Mouse (Mus musculus): ENCODE measurements around the gene 9130019O22Rik.

Gene 9130019O22Rik

GRCm38 (mm10) chr7:127341356-127341755 is 45.6 kb downstream of the 9130019O22Rik start:
- DNase-seq (ENCODE audit: low spot score) = no peak

- DNase-seq (ENCODE audit: low spot score) = no peak
These were observed 49.3 kb downstream of the 9130019O22Rik start for GRCm38 (mm10) chr7:127337636-127338035.

GRCm38 (mm10) chr7:127335604-127336003 is 51.4 kb downstream of the 9130019O22Rik start:
- no peak for DNase-seq (ENCODE audit: low spot score)

- DNase-seq (ENCODE audit: low spot score) = no peak
These were observed 53.7 kb downstream of the 9130019O22Rik start for GRCm38 (mm10) chr7:127333240-127333639.
